Mouse (Mus musculus): ENCODE data around the gene Carhsp1. TPM values are rescaled to one million over a fixed set of nuclear protein-coding genes. Genes with fewer than 3 reads are reported as not detected.

Gene Carhsp1
- polyA plus RNA-seq, 1 experiment from 2014 or later: 243 TPM

DNA sequence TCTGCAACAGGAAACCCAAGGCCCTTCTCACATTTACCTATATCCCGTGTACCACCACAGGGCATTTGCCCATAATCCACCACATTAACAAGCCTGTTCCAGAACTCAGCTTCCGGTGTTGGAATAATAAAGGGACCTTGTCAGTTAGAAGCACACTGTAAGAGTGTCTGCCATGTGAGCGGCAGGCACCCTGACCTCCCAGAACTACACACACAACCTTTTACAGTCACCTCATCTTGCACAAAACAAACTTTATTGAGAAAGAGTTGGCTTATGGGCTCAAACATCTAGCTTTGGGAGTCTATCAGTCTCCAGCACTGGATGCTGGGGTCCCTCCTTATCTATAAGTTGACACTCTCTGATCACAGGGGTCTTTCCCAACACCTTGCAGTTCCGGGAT lies 13.6 kb downstream of the Carhsp1 start:
- H3K27me3 ChIP-seq: no peaks in the 10 kb centered on the region
- H3K4me2 ChIP-seq: no peak overlapping the region
- no peak overlapping the region for H3K9ac ChIP-seq
- no peak overlapping the region for H3K4me3 ChIP-seq
- no peak overlapping the region for H3K27ac ChIP-seq
- H3K9me3 ChIP-seq: no peaks in the 10 kb centered on the region
- WGBS: 81% methylated on average over 4 of the region's 4 CpGs
- peaks cover 5% of the 10 kb centered on the region; the same call in 1 of the 2 replicates for H3K4me1 ChIP-seq (replicated peaks)
- H3K36me3 ChIP-seq: peaks cover 91% of the 10 kb centered on the region
- no peak for ATAC-seq (ENCODE audit: low FRiP score)

DNA sequence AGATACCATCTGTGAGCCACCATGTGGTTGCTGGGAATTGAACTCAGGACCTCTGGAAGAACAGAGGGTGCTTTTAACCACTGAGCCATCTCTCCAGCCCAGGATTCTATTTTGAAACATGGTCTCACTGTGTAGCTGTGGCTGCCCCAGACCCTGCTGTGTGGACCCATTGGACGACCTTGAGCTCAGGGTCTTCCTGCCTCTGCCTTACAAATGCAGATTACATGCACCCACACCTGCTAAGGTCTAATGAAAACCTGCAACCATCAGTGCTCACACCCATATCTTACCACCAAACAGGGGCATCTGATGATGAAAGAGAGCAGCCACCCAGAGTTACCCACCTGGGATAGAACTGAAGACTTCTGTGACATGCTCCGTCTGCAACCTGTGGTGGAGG lies 15.7 kb downstream of the Carhsp1 start:
- peaks cover 89% of the 10 kb centered on the region for H3K36me3 ChIP-seq
- 84% methylated on average over 2 of the region's 2 CpGs for WGBS
- ATAC-seq (ENCODE audit: low FRiP score): no peak
- H3K9ac ChIP-seq: no peak overlapping the region
- no peak overlapping the region for H3K27ac ChIP-seq
- no peaks in the 10 kb centered on the region for H3K27me3 ChIP-seq
- H3K4me3 ChIP-seq: no peak overlapping the region
- no peaks in the 10 kb centered on the region for H3K9me3 ChIP-seq
- H3K4me1 ChIP-seq (replicated peaks): no peaks in the 10 kb centered on the region
- H3K4me2 ChIP-seq: no peak overlapping the region

DNA sequence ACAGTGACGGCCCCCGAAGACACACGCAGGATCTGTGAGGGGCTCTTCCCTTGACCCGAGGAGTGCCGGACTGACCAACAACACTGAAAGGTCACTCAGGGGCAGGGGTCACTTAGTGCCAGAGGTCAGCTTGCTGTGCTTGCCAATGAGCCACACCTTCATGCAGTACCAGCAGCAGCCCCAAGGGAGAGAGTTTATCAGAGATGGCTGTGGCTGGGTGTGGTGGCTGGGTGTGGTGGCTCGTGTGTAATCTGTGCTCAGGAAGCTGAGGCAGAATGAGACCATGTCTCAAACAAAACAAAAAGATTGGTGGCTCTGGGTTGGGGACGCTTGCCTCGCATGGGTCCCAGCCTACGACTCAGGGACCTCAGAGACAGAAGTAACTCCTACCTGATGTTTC lies 16.4 kb downstream of the Carhsp1 start:
- peaks cover 90% of the 10 kb centered on the region for H3K36me3 ChIP-seq

DNA sequence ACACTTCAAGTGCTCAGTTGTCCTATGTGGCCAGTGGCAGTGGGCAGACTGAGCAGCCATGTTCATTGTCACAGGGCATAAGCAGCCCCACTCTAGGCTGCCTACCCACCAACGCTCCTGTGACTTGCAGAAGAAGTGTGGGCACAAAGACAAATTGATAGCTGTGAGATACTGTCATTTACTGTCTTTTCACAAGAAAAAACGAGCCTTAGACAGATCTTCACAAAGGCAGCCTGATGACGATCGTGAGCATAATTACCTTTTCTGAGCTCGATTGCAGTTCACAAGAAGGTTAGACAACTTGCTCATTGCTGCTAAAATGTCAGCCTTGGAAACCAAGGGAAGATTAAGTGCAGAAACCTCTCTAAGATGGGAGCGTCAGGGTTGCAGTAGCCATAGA lies 16.8 kb downstream of the Carhsp1 start:
- Histone ChIP-seq H3K27ac (no peak overlapping the region), H3K4me3 (no peak overlapping the region), H3K27me3 (no peaks in the 10 kb centered on the region), H3K4me1 (replicated peaks) (no peaks in the 10 kb centered on the region), H3K36me3 (peaks cover 90% of the 10 kb centered on the region), H3K9ac (no peak overlapping the region), H3K9me3 (no peaks in the 10 kb centered on the region), H3K4me2 (no peak overlapping the region)
- no peak for ATAC-seq (ENCODE audit: low FRiP score)
- 85% methylated on average over 6 of the region's 6 CpGs for WGBS

More for the DNA sequence above, 16.4 kb downstream of the Carhsp1 start:
- Histone ChIP-seq H3K4me3 (no peak overlapping the region), H3K27ac (no peak overlapping the region), H3K4me2 (no peak overlapping the region), H3K9ac (no peak overlapping the region), H3K27me3 (no peaks in the 10 kb centered on the region), H3K4me1 (replicated peaks) (no peaks in the 10 kb centered on the region), H3K9me3 (no peaks in the 10 kb centered on the region)
- ATAC-seq (ENCODE audit: low FRiP score): no peak
- 86% methylated on average over 9 of the region's 9 CpGs for WGBS

DNA sequence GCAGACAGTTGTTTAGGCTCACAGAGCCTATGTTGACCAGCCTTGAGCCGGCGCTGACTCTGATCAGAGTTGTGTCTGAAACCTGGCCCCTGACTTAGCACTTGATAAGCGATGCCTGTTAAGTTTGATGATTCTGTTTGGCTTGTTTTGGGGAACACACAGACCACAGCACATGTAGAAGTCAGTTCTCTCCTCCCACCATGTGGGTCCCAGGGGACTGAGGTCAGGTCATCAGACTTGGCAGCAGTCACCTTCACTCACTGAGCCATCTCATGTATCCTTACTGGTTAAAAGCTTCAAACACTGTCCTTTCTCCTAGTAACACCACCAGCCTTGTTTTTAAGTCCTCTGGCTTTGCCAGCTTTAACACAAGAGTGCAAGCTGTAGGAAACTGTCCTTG lies 21.9 kb downstream of the Carhsp1 start:
- H3K27ac ChIP-seq: no peak overlapping the region
- WGBS: 94% methylated on average over 3 of the region's 3 CpGs
- no peaks in the 10 kb centered on the region for H3K9me3 ChIP-seq
- no peaks in the 10 kb centered on the region for H3K4me1 ChIP-seq (replicated peaks)
- H3K4me3 ChIP-seq: no peak overlapping the region
- ATAC-seq (ENCODE audit: low FRiP score): no peak
- H3K4me2 ChIP-seq: no peak overlapping the region
- peaks cover 95% of the 10 kb centered on the region for H3K36me3 ChIP-seq
- H3K27me3 ChIP-seq: no peaks in the 10 kb centered on the region
- H3K9ac ChIP-seq: no peak overlapping the region

DNA sequence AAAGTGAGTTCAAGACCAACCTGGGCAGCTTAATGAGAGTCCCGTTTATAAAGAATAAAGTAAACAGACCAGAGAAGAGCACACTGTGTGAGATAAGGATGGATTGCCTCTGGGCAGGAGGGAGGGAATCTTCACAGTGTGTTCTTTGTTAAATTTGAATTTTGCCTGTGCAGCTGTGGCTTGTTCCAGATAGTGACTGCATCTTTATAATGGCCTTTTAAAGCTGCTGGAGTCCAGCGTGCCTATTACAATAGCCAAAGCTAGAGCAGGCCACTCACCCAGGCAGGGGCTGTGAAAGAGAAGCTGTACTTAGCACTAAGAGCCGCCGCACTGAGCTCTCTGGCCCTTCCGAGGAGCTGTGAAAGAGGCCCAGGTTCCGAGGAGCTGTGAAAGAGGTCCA lies 26.4 kb downstream of the Carhsp1 start:
- no peak overlapping the region for H3K4me3 ChIP-seq
- no peaks in the 10 kb centered on the region for H3K4me1 ChIP-seq (replicated peaks)
- H3K4me2 ChIP-seq: no peak overlapping the region
- no peak overlapping the region for H3K27ac ChIP-seq
- no peak overlapping the region for H3K9ac ChIP-seq
- 85% methylated on average over 6 of the region's 6 CpGs for WGBS
- no peaks in the 10 kb centered on the region for H3K27me3 ChIP-seq
- ATAC-seq (ENCODE audit: low FRiP score): no peak
- H3K36me3 ChIP-seq: peaks cover 87% of the 10 kb centered on the region
- H3K9me3 ChIP-seq: no peaks in the 10 kb centered on the region

DNA sequence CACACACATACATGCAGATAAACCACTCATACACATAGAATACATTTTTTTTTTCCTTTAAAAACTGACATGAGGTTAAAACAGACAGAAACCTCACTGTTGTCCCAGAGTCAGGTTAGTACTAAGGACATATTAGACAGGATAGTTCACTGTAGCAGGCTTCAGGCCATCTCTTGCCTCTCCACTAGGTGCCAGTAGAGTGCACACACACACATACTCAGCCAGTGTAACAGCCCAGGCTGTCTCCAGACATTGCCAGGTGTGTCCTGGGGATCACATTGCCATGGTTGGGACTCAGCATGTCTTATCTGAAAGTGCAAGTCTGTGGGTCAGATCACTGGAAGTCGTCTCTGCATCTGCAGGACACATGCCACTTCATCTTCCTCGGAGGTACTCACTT lies 28.1 kb downstream of the Carhsp1 start:
- H3K4me3 ChIP-seq: no peak overlapping the region
- no peaks in the 10 kb centered on the region for H3K9me3 ChIP-seq
- 76% methylated on average over 2 of the region's 2 CpGs for WGBS
- no peak for ATAC-seq (ENCODE audit: low FRiP score)
- H3K4me2 ChIP-seq: no peak overlapping the region
- H3K27me3 ChIP-seq: no peaks in the 10 kb centered on the region
- 0 out of 2 replicates have a peak overlapping the region, but pooled peaks have one; percentile 9 for H3K9ac ChIP-seq
- peaks cover 74% of the 10 kb centered on the region for H3K36me3 ChIP-seq
- H3K4me1 ChIP-seq (replicated peaks): peaks cover 2% of the 10 kb centered on the region
- no peak overlapping the region for H3K27ac ChIP-seq

DNA sequence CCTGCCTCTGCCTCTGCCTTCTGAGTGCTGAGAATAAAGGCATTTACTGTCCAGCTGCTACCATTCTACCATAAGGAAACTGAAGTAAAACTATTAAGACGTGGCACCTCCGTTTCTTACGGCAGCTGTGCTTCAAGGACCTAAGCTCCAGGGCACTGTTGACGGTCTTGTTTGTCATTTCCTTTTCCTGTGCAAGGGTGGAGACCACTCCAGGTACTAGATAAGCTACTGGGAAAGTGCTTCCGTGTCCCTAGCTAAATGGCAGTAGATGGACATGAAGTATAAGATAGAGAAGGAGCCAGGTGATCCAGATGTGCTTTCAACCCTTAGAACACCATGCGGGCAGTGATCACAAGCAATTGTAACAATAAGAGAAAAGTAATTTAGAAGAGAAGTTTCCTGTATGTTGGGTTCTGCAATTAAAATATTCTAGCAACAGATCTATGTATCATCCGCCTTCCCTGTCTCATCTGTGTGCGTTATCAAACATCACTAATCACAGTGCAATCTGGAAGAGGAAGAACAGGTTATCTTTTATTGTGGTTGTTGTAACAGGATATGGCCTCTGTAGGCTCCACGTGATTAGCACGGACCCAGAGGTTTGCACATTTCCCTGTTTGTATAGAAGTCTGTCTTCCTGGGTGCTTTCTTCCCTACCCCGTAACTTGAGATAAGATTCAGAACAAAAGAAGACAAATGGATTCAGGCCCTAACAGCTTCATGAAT lies 32.3 kb downstream of the Carhsp1 start:
- ATAC-seq (ENCODE audit: low FRiP score): no peak
- H3K9me3 ChIP-seq: no peaks in the 10 kb centered on the region
- no peak overlapping the region for H3K9ac ChIP-seq
- no peaks in the 10 kb centered on the region for H3K27me3 ChIP-seq
- H3K4me2 ChIP-seq: no peak overlapping the region
- WGBS: 92% methylated on average over 11 of the region's 11 CpGs
- no peak overlapping the region for H3K27ac ChIP-seq
- no peak overlapping the region for H3K4me3 ChIP-seq
- H3K4me1 ChIP-seq (replicated peaks): peaks cover 28% of the 10 kb centered on the region
- peaks cover 46% of the 10 kb centered on the region for H3K36me3 ChIP-seq

DNA sequence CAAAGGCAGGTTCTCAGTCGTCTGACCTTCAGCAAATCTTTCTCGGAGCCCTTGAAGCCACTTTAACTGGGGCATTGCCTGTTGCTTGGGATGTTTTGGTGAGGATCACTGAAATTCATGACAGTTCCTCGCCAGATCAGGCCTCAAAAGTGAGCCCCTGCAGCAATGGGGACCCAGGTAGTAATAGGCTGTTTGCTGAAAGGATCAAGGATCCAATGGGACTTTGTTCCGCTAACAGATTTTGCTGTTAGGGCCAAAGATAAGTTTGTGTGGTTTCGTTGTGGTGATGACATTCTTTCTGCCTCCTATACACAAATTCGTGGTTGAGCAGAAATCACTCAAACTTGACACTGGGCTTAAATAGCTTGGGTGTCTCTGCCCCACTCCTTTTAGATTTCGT lies 33.8 kb downstream of the Carhsp1 start:
- peaks cover 28% of the 10 kb centered on the region for H3K4me1 ChIP-seq (replicated peaks)
- peak overlapping the region; percentile 94 for H3K4me2 ChIP-seq
- H3K27me3 ChIP-seq: no peaks in the 10 kb centered on the region
- H3K9ac ChIP-seq: peak overlapping the region; percentile 79
- peaks cover 41% of the 10 kb centered on the region for H3K36me3 ChIP-seq
- H3K27ac ChIP-seq: no peak overlapping the region; the same call in 1 of the 2 replicates
- H3K4me3 ChIP-seq: peak overlapping the region; percentile 85
- H3K9me3 ChIP-seq: no peaks in the 10 kb centered on the region
- no peak; the same call in 1 of the 2 replicates for ATAC-seq (ENCODE audit: low FRiP score)
- WGBS: 52% methylated on average over 7 of the region's 7 CpGs

DNA sequence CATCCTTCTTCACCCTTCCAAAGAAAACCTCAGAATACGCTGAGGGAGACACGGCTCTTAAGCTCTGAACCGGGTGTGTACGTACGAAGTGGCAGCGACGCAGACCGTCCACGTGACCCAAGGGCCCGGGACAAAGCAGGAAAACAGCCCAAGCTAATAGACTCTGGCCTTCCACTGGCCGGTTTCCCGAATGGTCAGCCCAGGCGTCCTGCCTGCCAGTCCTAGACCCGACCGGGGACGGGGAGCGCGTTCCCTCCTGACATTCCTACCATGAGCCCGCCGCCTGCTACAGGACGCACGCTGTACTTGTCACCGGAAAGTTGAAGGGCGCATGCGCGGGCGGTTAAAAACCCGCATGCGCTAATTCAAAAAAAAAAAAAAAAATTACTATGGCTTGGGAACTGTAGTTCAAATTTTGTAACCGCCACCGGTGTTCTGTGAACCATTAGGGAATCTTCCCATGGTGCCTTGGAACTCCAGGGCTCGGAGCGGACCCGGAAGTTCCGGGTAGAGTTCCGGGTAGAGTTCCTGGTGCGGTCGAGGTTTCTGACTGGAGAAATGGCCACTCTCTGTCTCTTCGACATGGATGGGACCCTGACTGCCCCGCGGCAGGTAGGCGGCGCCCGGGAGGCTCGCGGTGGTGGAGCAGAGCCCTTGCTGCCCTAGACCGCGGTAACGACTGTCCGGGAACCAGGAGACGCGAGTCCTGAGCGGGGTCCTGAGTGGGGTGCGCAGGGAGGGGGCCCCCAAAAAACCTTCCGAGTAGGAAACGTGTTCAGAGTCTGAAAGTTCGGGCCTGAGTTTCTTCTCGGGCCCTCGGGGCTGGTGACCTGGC lies 34.5 kb downstream of the Carhsp1 start, which contains the start of the genes Pmm2 and Tmem186:
Pmm2 (plus strand) TSS at position 458 of the 835 bp plus-strand sequence.
Tmem186 (minus strand) TSS at position 496 of the 835 bp plus-strand sequence.
- H3K36me3 ChIP-seq: peaks cover 40% of the 10 kb centered on the region
- H3K4me2 ChIP-seq: peak within 1 kb of the TSS; percentile 94
- peak within 1 kb of the TSS; percentile 79 for H3K9ac ChIP-seq
- no peaks in the 10 kb centered on the region for H3K27me3 ChIP-seq
- WGBS: under 1% methylated on average over 59 of the region's 59 CpGs
- peaks cover 28% of the 10 kb centered on the region for H3K4me1 ChIP-seq (replicated peaks)
- ATAC-seq (ENCODE audit: low FRiP score): peak; percentile 94
- H3K27ac ChIP-seq: peak within 1 kb of the TSS; percentile 84
- H3K4me3 ChIP-seq: peak within 1 kb of the TSS; percentile 85
- H3K9me3 ChIP-seq: no peaks in the 10 kb centered on the region

DNA sequence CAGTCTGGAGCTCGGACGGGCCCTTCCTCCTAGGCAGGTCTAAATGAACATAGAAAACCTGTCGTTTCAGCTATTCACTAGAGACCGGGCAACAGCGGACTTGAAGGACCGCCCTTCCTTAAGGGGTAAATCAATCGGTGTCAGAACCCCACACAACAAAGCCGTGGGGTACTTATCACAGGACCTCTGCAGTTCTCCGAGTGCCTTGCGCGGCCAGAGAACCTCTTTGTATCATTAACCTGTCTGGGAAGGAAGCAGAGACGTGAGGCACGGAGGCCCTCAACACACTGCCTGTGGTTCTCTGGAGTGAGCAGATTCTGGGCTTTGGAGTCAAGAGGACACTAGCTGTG lies 35.1 kb downstream of the Carhsp1 start:
- ATAC-seq (ENCODE audit: low FRiP score): no peak; the same call in 1 of the 2 replicates
- peaks cover 46% of the 10 kb centered on the region for H3K36me3 ChIP-seq
- WGBS: 0% methylated on average over 13 of the region's 13 CpGs

DNA sequence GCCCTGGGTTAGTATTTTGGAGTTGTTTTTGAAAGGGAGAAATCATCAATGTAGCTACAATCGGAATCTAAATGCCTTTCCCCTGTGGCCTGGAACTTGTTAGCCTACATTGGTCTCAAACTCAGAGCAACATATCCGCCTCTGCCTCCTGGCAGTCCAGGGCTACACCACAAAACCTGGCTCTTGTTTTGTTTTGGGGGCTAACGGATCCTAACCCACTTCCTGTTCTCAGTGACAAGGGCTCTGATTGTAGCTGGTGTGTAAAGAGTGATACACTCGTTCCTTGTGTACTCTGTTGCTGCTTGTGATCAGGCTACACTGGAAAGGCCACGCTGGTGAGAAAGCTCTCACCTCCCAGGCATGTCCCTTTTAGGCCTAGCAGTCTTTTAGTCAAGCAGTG lies 40.5 kb downstream of the Carhsp1 start:
- Histone ChIP-seq H3K4me1 (replicated peaks) (peaks cover 12% of the 10 kb centered on the region), H3K9ac (no peak overlapping the region), H3K4me2 (no peak overlapping the region), H3K27ac (no peak overlapping the region), H3K4me3 (no peak overlapping the region), H3K36me3 (peaks cover 47% of the 10 kb centered on the region), H3K27me3 (no peaks in the 10 kb centered on the region), H3K9me3 (no peaks in the 10 kb centered on the region)
- ATAC-seq (ENCODE audit: low FRiP score): no peak
- 91% methylated on average over 5 of the region's 5 CpGs for WGBS

More for the DNA sequence above, 35.1 kb downstream of the Carhsp1 start:
- Histone ChIP-seq H3K9me3 (no peaks in the 10 kb centered on the region), H3K9ac (peak overlapping the region; percentile 79), H3K4me3 (peak overlapping the region; percentile 85), H3K4me2 (peak overlapping the region; percentile 94), H3K27me3 (no peaks in the 10 kb centered on the region), H3K4me1 (replicated peaks) (peaks cover 28% of the 10 kb centered on the region), H3K27ac (peak overlapping the region; percentile 84)
